Mouse (Mus musculus): Measurements from ENCODE around the gene Slc35a3. TPM values are rescaled to one million over a fixed set of nuclear protein-coding genes. Genes with fewer than 3 reads are reported as not detected.
"Not testable (repeated sequence)": the region's sequence is repeated elsewhere in the genome, so short reads cannot be mapped to it uniquely, and the experiment has no call there.

Gene Slc35a3
- polyA plus RNA-seq, 1 experiment from 2014 or later = 7.9 TPM

DNA sequence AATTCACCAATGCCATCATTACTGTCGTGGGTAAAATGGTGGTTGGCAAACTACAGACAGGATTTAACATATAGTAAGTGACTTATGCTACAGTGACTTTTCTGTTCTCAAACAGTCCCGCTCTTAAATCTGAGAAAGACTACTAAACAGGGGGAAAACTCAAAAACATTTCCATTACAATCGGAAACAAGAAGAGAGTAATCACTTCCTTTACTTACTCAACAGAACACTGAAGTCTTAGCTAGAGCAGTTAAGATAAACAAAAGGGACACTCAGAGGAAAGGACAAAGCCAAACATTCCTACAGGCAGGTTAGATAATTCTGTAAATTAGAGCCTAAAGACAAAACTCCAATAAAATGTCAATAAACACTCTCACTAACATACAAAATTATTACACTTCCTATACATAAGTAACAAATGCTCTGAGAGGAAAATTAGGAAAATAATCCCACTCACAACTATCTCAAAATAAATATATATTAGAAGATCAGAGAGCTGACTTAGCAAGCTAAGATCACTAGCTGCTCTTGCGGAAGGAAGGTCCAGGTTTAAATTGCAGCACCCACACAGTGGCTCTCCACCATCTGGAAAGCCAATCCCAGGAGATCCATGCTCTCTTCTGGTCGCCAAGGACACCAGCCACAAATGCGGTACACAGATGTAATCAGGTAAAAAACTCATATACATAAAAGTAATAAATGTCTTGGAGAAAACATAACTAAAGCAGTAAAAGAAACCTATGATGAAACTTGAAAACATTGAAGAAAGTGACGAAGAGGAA is 56.3 kb downstream of the Slc35a3 start:
- ATAC-seq (ENCODE audit: low read depth) = no peak
- 68% methylated on average over 7 of the region's 7 CpGs for WGBS (ENCODE audit: insufficient replicate concordance)
- Histone ChIP-seq H3K27me3 (no peaks in the 10 kb centered on the region), H3K9ac (no peak overlapping the region), H3K36me3 (no peaks in the 10 kb centered on the region), H3K4me1 (replicated peaks) (peaks cover 82% of the 10 kb centered on the region), H3K9me3 (replicated peaks) (no peaks in the 10 kb centered on the region), H3K4me3 (replicated peaks) (no peak overlapping the region), H3K4me2 (no peak overlapping the region), H3K27ac (no peak overlapping the region)
- no peak for DNase-seq

DNA sequence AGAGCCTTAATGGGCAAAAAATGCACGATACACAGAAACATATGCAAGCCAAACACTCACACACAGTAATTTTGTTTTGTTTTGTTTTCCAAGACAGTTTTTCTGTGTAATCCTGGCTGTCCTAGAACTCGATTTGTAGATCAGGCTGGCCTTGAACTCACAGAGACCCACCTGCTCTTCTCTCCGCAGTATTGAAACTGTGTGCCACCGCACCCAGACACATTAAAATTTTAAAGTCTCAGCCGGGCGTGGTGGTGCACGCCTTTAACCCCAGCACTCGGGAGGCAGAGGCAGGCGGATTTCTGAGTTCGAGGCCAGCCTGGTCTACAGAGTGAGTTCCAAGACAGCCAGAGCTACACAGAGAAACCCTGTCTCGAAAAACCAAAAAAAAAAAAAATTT is 58.6 kb downstream of the Slc35a3 start:
- H3K27me3 ChIP-seq; H3K9ac ChIP-seq; H3K4me2 ChIP-seq; H3K4me3 ChIP-seq (replicated peaks); H3K27ac ChIP-seq; H3K9me3 ChIP-seq (replicated peaks); H3K36me3 ChIP-seq; DNase-seq; ATAC-seq (ENCODE audit: low read depth): not testable (repeated sequence)
- 72% methylated on average over 11 of the region's 11 CpGs for WGBS (ENCODE audit: insufficient replicate concordance)
- peaks cover 65% of the 10 kb centered on the region for H3K4me1 ChIP-seq (replicated peaks)

DNA sequence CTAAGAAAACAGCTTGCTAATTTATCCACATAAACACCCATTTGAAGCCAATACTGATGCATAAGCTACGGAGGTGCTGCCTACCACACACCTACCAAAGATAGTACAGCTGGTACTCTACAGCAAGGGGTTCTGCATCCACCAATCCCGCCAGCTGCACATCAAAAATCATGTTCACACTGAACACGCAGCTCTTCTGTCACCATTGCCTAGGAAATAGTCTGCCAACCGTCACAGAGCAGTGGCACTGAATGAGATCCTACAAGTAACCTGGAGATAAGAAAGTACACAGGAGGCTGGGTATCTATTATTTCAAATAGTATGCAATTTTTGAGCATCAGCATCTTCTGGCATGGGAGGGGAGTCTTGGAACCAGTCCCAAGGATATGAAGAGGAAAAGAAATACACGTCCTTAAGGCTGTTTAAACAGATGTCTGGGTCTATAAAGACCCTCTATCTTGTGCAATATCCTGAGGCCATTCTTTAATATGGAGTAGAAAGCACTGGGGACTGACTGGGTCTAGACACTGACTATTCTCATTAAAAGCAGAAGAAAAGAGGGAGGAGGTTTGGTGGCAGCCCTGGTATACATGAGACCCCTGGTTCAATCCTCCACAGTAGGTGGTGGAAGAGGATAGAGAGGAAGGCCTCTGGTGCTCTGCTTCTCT is 59.2 kb downstream of the Slc35a3 start:
- H3K9me3 ChIP-seq (replicated peaks) = no peaks in the 10 kb centered on the region
- H3K36me3 ChIP-seq = peaks cover 13% of the 10 kb centered on the region; the same call in 1 of the 2 replicates
- peaks cover 60% of the 10 kb centered on the region for H3K4me1 ChIP-seq (replicated peaks)
- no peaks in the 10 kb centered on the region for H3K27me3 ChIP-seq
- no peak for DNase-seq
- no peak overlapping the region for H3K27ac ChIP-seq
- H3K4me3 ChIP-seq (replicated peaks) = no peak overlapping the region
- no peak overlapping the region for H3K4me2 ChIP-seq
- WGBS (ENCODE audit: insufficient replicate concordance) = 56% methylated on average over 5 of the region's 5 CpGs
- ATAC-seq (ENCODE audit: low read depth) = no peak
- H3K9ac ChIP-seq = no peak overlapping the region; the same call in 1 of the 2 replicates

DNA sequence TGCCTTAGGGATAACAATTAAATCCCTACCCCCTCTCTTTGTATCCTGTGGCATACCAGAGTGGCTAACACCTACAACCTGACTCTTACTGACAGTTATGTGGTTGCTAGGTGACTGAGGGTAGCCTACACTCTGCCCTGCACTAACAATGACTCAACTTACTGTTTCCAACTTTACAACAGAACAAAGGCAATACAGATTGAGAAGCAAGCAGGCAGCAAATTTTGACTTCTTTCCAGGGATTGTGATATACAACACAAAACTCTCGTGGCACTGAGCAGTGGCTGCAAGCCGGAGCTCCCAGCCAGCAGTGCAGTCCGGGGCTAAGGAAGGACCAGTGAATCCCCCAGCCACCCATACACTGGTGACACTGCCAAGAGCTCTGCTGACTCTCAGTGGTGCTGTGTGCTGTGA is 60.6 kb downstream of the Slc35a3 start:
- Histone ChIP-seq H3K4me2 (no peak overlapping the region), H3K9ac (no peak overlapping the region), H3K27me3 (no peaks in the 10 kb centered on the region), H3K27ac (no peak overlapping the region), H3K4me1 (replicated peaks) (peaks cover 47% of the 10 kb centered on the region), H3K9me3 (replicated peaks) (no peaks in the 10 kb centered on the region), H3K36me3 (peaks cover 18% of the 10 kb centered on the region), H3K4me3 (replicated peaks) (no peak overlapping the region)
- ATAC-seq (ENCODE audit: low read depth) = no peak
- WGBS (ENCODE audit: insufficient replicate concordance) = 76% methylated on average over 3 of the region's 3 CpGs
- no peak for DNase-seq

DNA sequence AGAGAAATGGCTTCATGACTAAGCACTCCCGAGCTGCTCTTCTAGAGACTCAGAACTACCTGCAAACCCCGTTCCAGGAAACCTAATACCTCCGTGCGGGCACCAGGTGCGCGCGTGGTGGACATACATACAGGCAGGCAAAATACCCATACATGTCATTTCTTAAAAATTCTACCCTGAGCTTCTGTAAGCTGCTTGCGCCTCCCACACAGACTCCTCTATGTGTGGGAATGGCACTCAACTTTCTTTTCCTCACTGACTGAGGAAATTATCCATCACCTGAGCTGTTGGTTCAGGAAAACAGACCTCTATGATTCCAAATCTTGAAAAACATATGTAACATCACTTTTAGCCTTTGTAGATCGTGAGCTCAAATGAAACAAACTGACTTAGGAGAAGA is 61.9 kb downstream of the Slc35a3 start:
- ATAC-seq (ENCODE audit: low read depth) = no peak
- H3K4me2 ChIP-seq = no peak overlapping the region
- H3K4me3 ChIP-seq (replicated peaks) = no peak overlapping the region
- H3K27me3 ChIP-seq = no peaks in the 10 kb centered on the region
- 92% methylated on average over 9 of the region's 9 CpGs for WGBS (ENCODE audit: insufficient replicate concordance)
- no peak overlapping the region for H3K9ac ChIP-seq
- no peak for DNase-seq
- peaks cover 36% of the 10 kb centered on the region for H3K4me1 ChIP-seq (replicated peaks)
- peaks cover 31% of the 10 kb centered on the region for H3K36me3 ChIP-seq
- no peaks in the 10 kb centered on the region for H3K9me3 ChIP-seq (replicated peaks)
- no peak overlapping the region for H3K27ac ChIP-seq

DNA sequence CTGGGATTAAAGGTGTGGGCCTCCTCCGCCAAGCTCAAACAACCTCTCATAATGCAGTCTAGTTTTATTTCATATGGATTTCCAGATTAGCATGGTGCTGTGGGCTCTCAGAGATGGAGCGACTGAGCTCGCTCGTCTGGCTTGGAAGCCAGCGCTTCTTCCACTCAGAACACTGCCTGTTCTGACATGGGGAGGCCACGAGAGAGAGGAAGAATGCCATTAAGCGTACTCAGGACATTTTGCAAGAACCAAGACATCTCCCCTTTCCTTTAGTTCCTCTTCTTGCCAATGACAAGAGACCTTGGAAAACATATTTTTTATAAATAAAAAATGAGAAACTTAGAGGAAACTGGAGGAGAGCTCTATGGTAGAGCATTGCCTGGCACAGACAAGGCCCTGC is 63.8 kb downstream of the Slc35a3 start:
- Histone ChIP-seq H3K9ac (no peak overlapping the region), H3K9me3 (replicated peaks) (no peaks in the 10 kb centered on the region), H3K4me2 (no peak overlapping the region), H3K4me3 (replicated peaks) (no peak overlapping the region), H3K36me3 (peaks cover 47% of the 10 kb centered on the region), H3K27me3 (no peaks in the 10 kb centered on the region), H3K27ac (no peak overlapping the region), H3K4me1 (replicated peaks) (peaks cover 23% of the 10 kb centered on the region)
- DNase-seq (no peak), ATAC-seq (ENCODE audit: low read depth) (no peak)
- 83% methylated on average over 7 of the region's 7 CpGs for WGBS (ENCODE audit: insufficient replicate concordance)

DNA sequence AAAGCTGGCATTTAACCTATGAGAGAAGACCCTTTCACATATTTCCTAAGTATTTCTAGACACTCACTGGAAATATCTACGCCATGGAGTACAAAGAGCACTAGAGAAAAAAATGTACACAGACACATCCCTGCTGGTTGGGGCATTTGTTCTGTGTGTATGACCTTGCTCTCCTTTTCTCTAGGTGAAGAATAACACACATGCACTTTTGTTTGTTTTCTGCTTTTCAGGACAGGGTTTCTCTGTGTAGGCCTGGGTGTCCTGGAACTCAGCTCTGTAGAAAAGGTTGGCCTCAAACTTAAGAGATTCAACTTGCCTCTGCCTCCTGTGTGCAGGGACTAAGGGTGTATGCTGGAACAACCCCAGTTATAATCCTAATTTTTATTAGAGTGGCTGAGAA is 66.2 kb downstream of the Slc35a3 start:
- Histone ChIP-seq H3K27me3 (no peaks in the 10 kb centered on the region), H3K4me1 (replicated peaks) (peaks cover 12% of the 10 kb centered on the region), H3K9ac (no peak overlapping the region), H3K27ac (no peak overlapping the region), H3K4me3 (replicated peaks) (no peak overlapping the region), H3K36me3 (peaks cover 69% of the 10 kb centered on the region), H3K4me2 (no peak overlapping the region), H3K9me3 (replicated peaks) (no peaks in the 10 kb centered on the region)
- WGBS (ENCODE audit: insufficient replicate concordance) = 89% methylated on average over 1 of the region's 1 CpGs
- DNase-seq (no peak), ATAC-seq (ENCODE audit: low read depth) (no peak)

DNA sequence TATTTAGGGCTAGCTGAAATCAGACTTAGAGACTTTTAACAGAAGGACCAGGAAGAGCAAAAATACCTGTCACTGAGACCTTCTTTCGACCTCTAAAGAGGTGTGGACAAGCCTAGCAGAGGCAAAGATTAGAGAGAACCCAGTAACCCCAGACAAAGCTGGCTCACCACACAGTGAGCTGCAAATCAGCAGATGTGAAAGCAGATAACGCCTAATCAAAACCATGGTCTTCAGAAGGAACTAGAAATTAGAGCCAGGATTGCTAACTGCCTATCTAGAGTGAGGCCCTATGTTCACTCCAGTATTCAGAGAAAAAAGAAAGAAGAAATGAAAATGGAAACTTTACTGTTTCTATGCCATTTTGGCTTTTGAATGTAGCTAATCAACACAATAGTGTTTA is 70.3 kb downstream of the Slc35a3 start:
- no peaks in the 10 kb centered on the region for H3K27me3 ChIP-seq
- ATAC-seq (ENCODE audit: low read depth) (no peak), DNase-seq (no peak)
- H3K27ac ChIP-seq = no peak overlapping the region
- H3K4me3 ChIP-seq (replicated peaks) = no peak overlapping the region
- WGBS (ENCODE audit: insufficient replicate concordance) = 59% methylated on average over 2 of the region's 2 CpGs
- peaks cover 90% of the 10 kb centered on the region for H3K36me3 ChIP-seq
- no peak overlapping the region for H3K9ac ChIP-seq
- no peak overlapping the region for H3K4me2 ChIP-seq
- H3K4me1 ChIP-seq (replicated peaks) = peaks cover 12% of the 10 kb centered on the region
- H3K9me3 ChIP-seq (replicated peaks) = no peaks in the 10 kb centered on the region

DNA sequence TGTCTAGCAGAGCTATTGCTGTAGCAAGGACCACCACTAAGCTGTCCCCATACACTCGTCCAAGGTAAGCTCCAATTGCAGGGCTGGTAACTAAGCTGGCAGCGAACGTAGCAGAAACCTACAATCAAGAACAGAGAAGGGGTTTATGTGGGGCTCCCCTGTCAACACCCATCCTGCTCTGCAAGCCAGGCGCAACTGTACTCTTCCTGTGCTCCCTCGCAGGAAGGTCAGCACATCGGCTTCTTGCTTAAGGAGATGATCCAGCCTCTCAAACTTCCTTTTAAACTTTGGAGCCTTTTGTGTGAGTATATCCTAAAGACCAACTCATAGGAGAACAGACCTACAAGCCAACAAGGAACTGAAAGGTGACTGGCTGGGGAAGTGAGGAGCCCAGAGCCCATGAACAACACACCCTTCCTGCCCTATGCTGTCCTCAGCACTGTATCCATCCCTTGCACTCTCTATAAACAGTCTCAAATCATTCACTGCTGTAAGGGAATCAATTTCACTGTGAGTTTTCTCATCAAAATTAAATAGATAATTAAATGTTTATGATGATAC is 70.7 kb downstream of the Slc35a3 start:
- peaks cover 87% of the 10 kb centered on the region for H3K36me3 ChIP-seq
- 88% methylated on average over 6 of the region's 6 CpGs for WGBS (ENCODE audit: insufficient replicate concordance)
- no peak for ATAC-seq (ENCODE audit: low read depth)

DNA sequence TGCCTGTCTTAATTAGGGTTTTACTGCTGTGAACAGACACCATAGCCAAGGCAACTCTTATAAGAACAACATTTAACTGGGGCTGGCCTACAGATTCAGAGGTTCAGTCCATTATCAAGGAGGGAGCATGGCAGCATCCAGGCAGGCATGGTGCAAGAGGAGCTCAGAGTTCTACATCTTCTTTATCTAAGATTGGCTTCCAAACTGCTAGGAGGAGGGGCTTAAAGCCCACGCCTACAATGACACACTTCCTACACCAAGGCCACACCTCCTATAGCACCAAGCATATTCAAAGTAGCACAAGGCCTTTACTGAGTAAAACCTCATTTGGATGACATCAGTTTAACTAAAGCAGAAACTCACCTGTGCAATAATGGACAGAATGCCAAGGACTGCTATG is 72.6 kb downstream of the Slc35a3 start:
- 47% methylated on average over 1 of the region's 1 CpGs for WGBS (ENCODE audit: insufficient replicate concordance)
- Histone ChIP-seq H3K27ac (no peak overlapping the region), H3K4me2 (no peak overlapping the region)

More for the DNA sequence above, 70.7 kb downstream of the Slc35a3 start:
- Histone ChIP-seq H3K4me2 (no peak overlapping the region), H3K27ac (no peak overlapping the region), H3K27me3 (no peaks in the 10 kb centered on the region), H3K9ac (no peak overlapping the region), H3K4me1 (replicated peaks) (peaks cover 12% of the 10 kb centered on the region), H3K9me3 (replicated peaks) (no peaks in the 10 kb centered on the region), H3K4me3 (replicated peaks) (no peak overlapping the region)
- DNase-seq = no peak

DNA sequence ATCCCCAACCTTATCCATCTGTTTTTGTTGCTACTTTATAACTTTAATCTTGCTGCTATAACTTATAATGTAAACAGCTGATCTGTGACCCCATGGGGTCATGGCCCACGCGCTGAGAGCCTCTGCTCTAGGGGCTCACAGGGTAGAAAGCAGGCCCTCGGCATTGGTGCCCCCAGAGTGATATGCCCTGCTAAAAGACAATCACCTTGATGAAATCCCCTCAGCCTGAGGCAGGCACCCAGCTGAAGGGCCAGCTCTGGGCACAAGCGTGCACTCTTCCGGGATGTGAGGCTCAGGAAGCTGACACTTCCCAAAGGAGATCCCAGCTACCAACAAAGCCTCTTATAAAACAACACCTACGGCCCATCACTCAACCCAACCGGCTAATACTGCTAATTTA is 74.1 kb downstream of the Slc35a3 start:
- Histone ChIP-seq H3K27me3 (no peaks in the 10 kb centered on the region), H3K4me2 (no peak overlapping the region), H3K9me3 (replicated peaks) (no peaks in the 10 kb centered on the region), H3K36me3 (peaks cover 90% of the 10 kb centered on the region), H3K4me3 (replicated peaks) (no peak overlapping the region), H3K27ac (no peak overlapping the region), H3K9ac (no peak overlapping the region), H3K4me1 (replicated peaks) (peaks cover 12% of the 10 kb centered on the region)
- WGBS (ENCODE audit: insufficient replicate concordance) = 86% methylated on average over 7 of the region's 7 CpGs
- DNase-seq = no peak
- ATAC-seq (ENCODE audit: low read depth) = no peak

More for the DNA sequence above, 72.6 kb downstream of the Slc35a3 start:
- Histone ChIP-seq H3K4me1 (replicated peaks) (peaks cover 12% of the 10 kb centered on the region), H3K9me3 (replicated peaks) (no peaks in the 10 kb centered on the region), H3K9ac (no peak overlapping the region), H3K27me3 (no peaks in the 10 kb centered on the region), H3K36me3 (peaks cover 87% of the 10 kb centered on the region), H3K4me3 (replicated peaks) (no peak overlapping the region)
- DNase-seq (peak; percentile 22), ATAC-seq (ENCODE audit: low read depth) (peak; percentile 75)

Measured in liver, embryonic 13.5 days (tissue).